Mouse (Mus musculus): ENCODE data around the gene Klra17.

DNA sequence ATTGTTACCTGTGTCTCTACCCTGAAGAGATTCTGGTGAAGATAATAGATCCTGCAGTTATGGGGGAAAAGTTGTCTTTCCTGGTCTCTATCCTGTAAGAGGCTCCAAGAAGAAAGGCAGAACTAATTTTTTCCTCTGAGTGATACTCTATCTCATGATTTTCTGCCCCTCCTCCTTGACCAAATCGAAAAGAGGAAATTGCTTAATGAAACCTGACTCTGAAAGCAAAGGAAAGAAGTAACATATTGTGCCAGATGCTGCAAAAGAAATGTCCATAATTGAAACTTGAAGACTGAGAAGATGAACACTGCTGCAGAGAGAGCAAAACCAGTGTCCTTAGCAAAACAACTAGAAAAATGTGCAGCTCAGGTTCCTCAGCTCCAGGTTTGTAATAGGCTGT, at the start of gene Klra17:
- no peak for TF ChIP-seq CTCF (IDR thresholded peaks at IDR 0.05; ENCODE audit: insufficient read depth, low read length)
- TF ChIP-seq POLR2A (IDR thresholded peaks at IDR 0.05; ENCODE audit: borderline replicate concordance, extremely low read depth, low read depth, low read length), result no peak

All from lung, adult 2 months (tissue).